Mouse (Mus musculus) lung, postnatal 0 days (tissue): ENCODE measurements at regions not wholly inside any gene's neighbourhood (a gene's known extent, or its start where the extent isn't known, plus 50 kb on each side); places are given as distances from the start of the nearest gene placed in this dataset.
A peak's percentile ranks its signal among the peaks of the same experiment; 100 is the strongest.

Experiments used
- ATAC-seq: fragments of 200-750 bp; cut with Nextera tagmentation; 2 replicates; pipeline ENCODE4 v1.8.0; 2017; ENCODE audit warnings: moderate library complexity
- DNase-seq: peaks from one replicate; pipeline ENCODE4 v3.0.0-alpha.2; 2016; ENCODE audit warnings: low spot score
- H3K27ac ChIP-seq: fragments of 300-500 bp; sonication (generic); 2 replicates; pipeline ENCODE4 v1.5.1; 2014; ENCODE audit warnings: antibody characterized with exemption, mild to moderate bottlenecking, low read length, mixed read lengths
- H3K27me3 ChIP-seq: fragments of 300-500 bp; sonication (generic); replicated peaks from 2 replicates; pipeline ENCODE4 v1.6.1; 2014; ENCODE audit warnings: low read length, mixed read lengths; ENCODE audit not compliant: insufficient read depth
- H3K36me3 ChIP-seq: fragments of 300-500 bp; sonication (generic); 2 replicates; pipeline ENCODE4 v1.6.1; 2014; ENCODE audit warnings: low read length, mixed read lengths; ENCODE audit not compliant: insufficient read depth
- H3K4me1 ChIP-seq: fragments of 300-500 bp; sonication (generic); 2 replicates; pipeline ENCODE4 v1.6.1; 2014; ENCODE audit warnings: antibody characterized with exemption, low read depth, low read length, mixed read lengths; ENCODE audit not compliant: insufficient read depth
- H3K4me2 ChIP-seq: fragments of 300-500 bp; sonication (generic); replicated peaks from 2 replicates; pipeline ENCODE4 v1.6.1; 2014; ENCODE audit warnings: low read depth, mild to moderate bottlenecking, low read length, moderate library complexity, mixed read lengths
- H3K4me3 ChIP-seq: fragments of 300-500 bp; sonication (generic); 2 replicates; pipeline ENCODE4 v1.5.1; 2014; ENCODE audit warnings: low read depth, low read length
- H3K9ac ChIP-seq: fragments of 300-500 bp; sonication (generic); replicated peaks from 2 replicates; pipeline ENCODE4 v1.6.1; 2014; ENCODE audit warnings: low read depth, mild to moderate bottlenecking
- H3K9me3 ChIP-seq: fragments of 300-500 bp; sonication (generic); 2 replicates; pipeline ENCODE4 v1.6.1; 2016; ENCODE audit warnings: low read length, mixed read lengths
- CTCF ChIP-seq: IDR thresholded peaks from 2 replicates; pipeline ENCODE4 v1.5.1; 2016; ENCODE audit warnings: antibody characterized with exemption, mild to moderate bottlenecking
- EP300 ChIP-seq: IDR thresholded peaks from 2 replicates; pipeline ENCODE4 v1.6.1; 2016; ENCODE audit warnings: antibody characterized with exemption, mild to moderate bottlenecking, control low read depth
- WGBS: fragments of 180-500 bp; shearing (Covaris S2); extraction: QIAGEN DNeasy Blood & Tissue Kit; methylation state at CpG from one replicate; pipeline ENCODE4 v1.1.7; 2014; 5-methylcytosine and 5-hydroxymethylcytosine counted together

DNA sequence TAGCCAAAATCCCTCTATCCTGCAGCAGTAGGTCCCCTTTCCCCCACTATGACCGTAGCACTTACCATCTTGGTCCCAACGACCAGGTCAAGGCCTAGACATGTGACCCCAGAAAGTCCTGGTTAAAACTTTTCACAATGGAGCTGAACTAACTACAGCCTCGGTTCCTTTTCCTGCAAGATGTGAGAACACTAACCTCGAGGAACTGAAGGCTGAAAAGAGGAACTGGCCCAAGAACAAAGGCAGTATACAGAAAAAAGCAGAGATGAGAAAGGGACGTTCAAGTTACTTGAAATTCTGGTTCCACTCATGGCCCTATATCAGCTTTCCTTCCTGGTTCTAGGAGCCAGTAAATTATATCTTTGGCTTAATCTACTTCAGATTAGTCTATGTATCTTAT is 67.4 kb upstream of the Tfec start:
- no peak overlapping the region for H3K4me2 ChIP-seq
- H3K36me3 ChIP-seq, result no peaks in the 10 kb centered on the region
- no peak overlapping the region for H3K27ac ChIP-seq
- no peaks in the 10 kb centered on the region for H3K4me1 ChIP-seq
- no peaks in the 10 kb centered on the region for H3K9me3 ChIP-seq
- no peak for TF ChIP-seq EP300
- TF ChIP-seq CTCF, result no peak
- no peaks in the 10 kb centered on the region for H3K27me3 ChIP-seq
- ATAC-seq (no peak), DNase-seq (peak; percentile 11)
- H3K4me3 ChIP-seq, result no peak overlapping the region
- WGBS, result 60% methylated on average over 5 of the region's 5 CpGs
- H3K9ac ChIP-seq, result no peak overlapping the region

DNA sequence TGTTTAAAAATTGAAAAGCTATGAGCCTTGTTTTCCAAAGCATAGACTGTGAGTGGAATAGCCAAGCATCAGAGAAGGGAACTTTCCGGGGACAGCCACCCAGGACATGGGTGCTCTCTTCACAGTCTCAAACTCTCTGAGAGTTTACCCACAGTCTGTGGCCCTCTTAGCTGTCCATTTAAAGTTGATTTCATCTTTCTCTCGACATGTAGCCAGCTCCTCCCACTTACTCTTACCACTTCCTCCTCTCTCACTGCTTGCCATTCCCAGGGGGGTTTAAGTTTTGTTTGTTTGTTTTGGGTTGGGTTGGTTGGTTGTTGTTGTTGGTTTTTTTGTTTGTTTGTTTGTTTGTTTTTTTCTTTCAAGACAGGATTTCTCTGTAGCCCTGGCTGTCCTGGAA is 66.1 kb upstream of the Tfec start:
- no peaks in the 10 kb centered on the region for H3K4me1 ChIP-seq
- ATAC-seq (no peak), DNase-seq (no peak)
- no peak overlapping the region for H3K4me2 ChIP-seq
- H3K27me3 ChIP-seq, result no peaks in the 10 kb centered on the region
- H3K9ac ChIP-seq, result no peak overlapping the region
- TF ChIP-seq EP300, result no peak
- TF ChIP-seq CTCF, result no peak
- 61% methylated on average over 2 of the region's 2 CpGs for WGBS
- H3K27ac ChIP-seq, result no peak overlapping the region
- H3K36me3 ChIP-seq, result no peaks in the 10 kb centered on the region
- H3K9me3 ChIP-seq, result no peaks in the 10 kb centered on the region
- H3K4me3 ChIP-seq, result no peak overlapping the region

DNA sequence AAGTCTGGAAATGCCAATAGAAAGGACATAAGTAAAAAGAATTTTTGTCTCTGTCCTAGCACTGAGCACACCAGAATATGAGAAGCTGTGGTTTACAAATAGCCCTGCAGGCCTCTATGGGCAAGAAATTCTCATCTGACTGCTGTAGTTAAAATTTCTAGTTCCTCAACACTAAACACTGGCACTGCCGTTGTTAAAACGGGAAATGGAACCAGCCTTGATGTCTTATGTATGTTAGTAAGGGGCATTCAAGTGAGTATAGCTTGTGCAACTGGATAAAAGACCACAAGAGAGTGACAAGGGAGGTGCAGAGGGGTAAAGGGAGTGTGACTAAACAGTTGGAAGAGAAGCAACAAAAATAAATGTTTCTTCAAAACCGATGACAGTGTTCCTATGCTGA is 65.7 kb upstream of the Tfec start:
- no peak for TF ChIP-seq CTCF
- no peak for TF ChIP-seq EP300
- 73% methylated on average over 3 of the region's 3 CpGs for WGBS
- Histone ChIP-seq H3K9ac (no peak overlapping the region), H3K27me3 (no peaks in the 10 kb centered on the region), H3K4me3 (no peak overlapping the region), H3K27ac (no peak overlapping the region), H3K4me1 (no peaks in the 10 kb centered on the region), H3K36me3 (no peaks in the 10 kb centered on the region), H3K4me2 (no peak overlapping the region), H3K9me3 (no peaks in the 10 kb centered on the region)
- ATAC-seq, result no peak
- DNase-seq, result peak; percentile 17

DNA sequence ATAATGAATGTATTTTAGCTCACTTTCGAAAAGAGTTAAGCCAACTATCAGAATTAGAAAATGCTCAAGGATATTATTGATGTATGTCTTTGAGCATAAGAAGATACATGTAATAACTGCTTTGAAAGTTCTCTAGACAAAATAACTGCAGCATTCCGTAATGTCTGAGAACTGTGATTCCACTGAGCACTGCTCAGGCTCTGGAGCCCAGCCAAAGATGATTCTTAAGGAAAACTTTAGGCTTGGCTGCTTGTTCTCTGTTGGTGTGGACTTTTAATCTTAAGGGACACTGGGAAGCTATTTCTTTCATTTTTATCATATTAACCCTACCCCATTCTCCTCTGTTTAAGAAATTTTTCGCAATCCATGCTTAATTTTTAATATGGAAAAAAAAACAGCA is 59.9 kb upstream of the Tfec start:
- Histone ChIP-seq H3K36me3 (no peaks in the 10 kb centered on the region), H3K4me3 (no peak overlapping the region), H3K4me2 (no peak overlapping the region), H3K27me3 (no peaks in the 10 kb centered on the region), H3K4me1 (no peaks in the 10 kb centered on the region), H3K27ac (no peak overlapping the region), H3K9ac (no peak overlapping the region), H3K9me3 (no peaks in the 10 kb centered on the region)
- ATAC-seq (no peak), DNase-seq (peak; percentile 47)
- WGBS, result 63% methylated on average over 3 of the region's 3 CpGs
- TF ChIP-seq EP300, result no peak
- TF ChIP-seq CTCF, result no peak

DNA sequence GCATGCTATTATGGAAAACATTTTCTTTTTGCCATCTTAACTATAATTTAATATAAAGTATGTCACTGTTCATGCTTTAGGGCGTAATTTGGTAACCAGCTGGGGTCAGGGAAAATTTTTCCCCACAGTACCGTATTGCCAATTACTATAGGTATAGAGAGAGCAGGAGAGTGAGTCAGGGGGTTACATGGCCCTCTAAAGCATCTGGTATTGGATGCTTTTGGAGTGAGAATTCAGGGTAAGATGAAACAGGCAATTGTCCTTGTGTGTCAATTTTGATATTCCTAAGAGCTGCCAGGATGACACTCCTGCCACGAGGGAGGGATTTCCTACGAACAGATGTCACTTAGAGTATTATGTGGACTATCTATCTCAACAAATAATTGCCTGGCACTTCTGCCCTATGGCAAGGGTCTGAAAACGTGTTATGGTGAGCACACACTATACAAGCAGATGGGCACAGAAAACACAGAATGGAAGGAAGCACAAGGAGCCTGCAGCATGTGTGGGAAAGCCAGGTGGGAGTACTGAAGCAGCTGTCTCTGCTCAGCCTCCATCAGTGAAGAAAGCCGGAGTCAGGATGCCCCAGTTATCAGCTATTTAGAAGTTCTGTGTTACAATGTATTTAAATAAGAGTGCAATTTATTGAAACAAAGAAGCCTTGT is 58.7 kb upstream of the Tfec start:
- DNase-seq, result no peak
- H3K9ac ChIP-seq, result no peak overlapping the region
- no peak overlapping the region for H3K4me2 ChIP-seq
- no peaks in the 10 kb centered on the region for H3K4me1 ChIP-seq
- H3K9me3 ChIP-seq, result no peaks in the 10 kb centered on the region
- H3K4me3 ChIP-seq, result no peak overlapping the region
- no peaks in the 10 kb centered on the region for H3K27me3 ChIP-seq
- ATAC-seq, result no peak
- H3K36me3 ChIP-seq, result no peaks in the 10 kb centered on the region
- H3K27ac ChIP-seq, result no peak overlapping the region
- 67% methylated on average over 6 of the region's 6 CpGs for WGBS
- no peak for TF ChIP-seq CTCF
- no peak for TF ChIP-seq EP300
